Comparison of ENCODE assay signal across 17 mouse cellular contexts in genomic region chr14:118951912-118952583, GRCm38 (mm10). TPM values are rescaled to one million over a fixed set of nuclear protein-coding genes. Genes with fewer than 3 reads are reported as not detected.
DNase-seq lines count a peak whose midpoint lies in the region; ATAC-seq and TF ChIP-seq lines count a peak whose summit lies in the region.
"Had no signal": no experiment of that assay in that cellular context is flagged by ENCODE, and none has a peak within 500 bp of the region (broad histone marks: within the 10 kb centered on the region; RNA-seq: fewer than 3 reads in every experiment).

No protein-coding gene starts in this region.

- TF ChIP-seq CTCF in liver, adult 2 months (IDR thresholded peaks at IDR 0.05; ENCODE audit: low read depth, low read length) = no peak

- peaks cover 9% of the 10 kb centered on the region for H3K4me1 ChIP-seq in heart, embryonic 12.5 days (replicated peaks)
- peaks cover 20% of the 10 kb centered on the region for H3K4me1 ChIP-seq in liver, adult 2 months (ENCODE audit: control insufficient read depth, insufficient read depth, low read length)
- 0 out of 2 replicates have a peak, but pooled peaks cover 5% of the 10 kb centered on the region for H3K4me1 ChIP-seq in liver, embryonic 12.5 days
- H3K4me1 ChIP-seq: limb, embryonic 10.5 days had no signal

- peaks cover 22% of the 10 kb centered on the region; the same call in 1 of the 2 replicates for H3K79me2 ChIP-seq in liver, adult 2 months (ENCODE audit: control insufficient read depth, insufficient read depth, low read length)

- no peak overlapping the region for H3K4me2 ChIP-seq in heart, embryonic 12.5 days
- H3K4me2 ChIP-seq in liver, embryonic 12.5 days = no peak overlapping the region
- H3K4me2 ChIP-seq: liver, embryonic 15.5 days had no signal

- TF ChIP-seq POLR2A in liver, adult 2 months (IDR thresholded peaks at IDR 0.05; ENCODE audit: extremely low read depth, insufficient read depth, low read length) = no peak

- H3K27ac ChIP-seq in heart, embryonic 12.5 days (ENCODE audit: poor library complexity, severe bottlenecking) = no peak overlapping the region
- H3K27ac ChIP-seq in liver, adult 2 months (replicated peaks; ENCODE audit: insufficient read depth, low read depth, low read length) = peak overlapping the region; percentile 83
- no peak overlapping the region for H3K27ac ChIP-seq in liver, embryonic 12.5 days
- H3K27ac ChIP-seq: hindbrain, embryonic 10.5 days; limb, embryonic 10.5 days; liver, embryonic 15.5 days had no signal

- no peak overlapping the region for H3K4me3 ChIP-seq in heart, embryonic 12.5 days
- H3K4me3 ChIP-seq in liver, adult 2 months (ENCODE audit: insufficient read depth, low read depth, low read length) = no peak overlapping the region
- no peak overlapping the region for H3K4me3 ChIP-seq in liver, embryonic 12.5 days
- H3K4me3 ChIP-seq: hindbrain, embryonic 10.5 days; limb, embryonic 10.5 days; liver, embryonic 15.5 days; megakaryocyte, embryonic 14.5 days had no signal

- WGBS in heart, embryonic 12.5 days = 94% methylated on average over 9 of the region's 9 CpGs
- 38% methylated on average over 9 of the region's 9 CpGs for WGBS in liver, adult 2 months
- WGBS in liver, embryonic 12.5 days (ENCODE audit: insufficient replicate concordance) = 89% methylated on average over 9 of the region's 9 CpGs

- DNase-seq in adrenal gland, adult 2 months = peak; percentile 30
- no peak for DNase-seq in adrenal gland, postnatal 14 days
- DNase-seq in heart, adult 11 months = peak; percentile 95
- DNase-seq in liver, adult 2 months (ENCODE audit: extremely low read depth, low read depth, low spot score) = peak; percentile 90
- DNase-seq in lung, postnatal 10 days = peak; percentile 19
- no peak for DNase-seq in urinary bladder, postnatal 25 days (ENCODE audit: low spot score)
- DNase-seq: kidney, adult 9 months; thymus, postnatal 4 days had no signal

- H3K27me3 ChIP-seq in heart, embryonic 12.5 days (replicated peaks) = no peaks in the 10 kb centered on the region
- H3K27me3 ChIP-seq in liver, adult 2 months (ENCODE audit: control insufficient read depth, insufficient read depth, low read length) = no peaks in the 10 kb centered on the region
- no peaks in the 10 kb centered on the region for H3K27me3 ChIP-seq in liver, embryonic 12.5 days (replicated peaks)
- H3K27me3 ChIP-seq: CH12.LX; liver, embryonic 15.5 days; megakaryocyte, embryonic 14.5 days had no signal

- no peaks in the 10 kb centered on the region for H3K9me3 ChIP-seq in heart, embryonic 12.5 days (replicated peaks)
- no peaks in the 10 kb centered on the region for H3K9me3 ChIP-seq in liver, embryonic 12.5 days (replicated peaks)
- H3K9me3 ChIP-seq: hindbrain, embryonic 10.5 days; limb, embryonic 10.5 days; liver, embryonic 15.5 days; megakaryocyte, embryonic 14.5 days had no signal

- no peak for ATAC-seq in heart, embryonic 12.5 days (ENCODE audit: insufficient number of reproducible peaks, low FRiP score)
- ATAC-seq in liver, embryonic 12.5 days = no peak
- ATAC-seq: activated CD4-positive, CD25-positive, alpha-beta regulatory T cell, adult 4 months; midbrain, embryonic 16.5 days had no signal

- no peak overlapping the region for H3K9ac ChIP-seq in heart, embryonic 12.5 days
- H3K9ac ChIP-seq in liver, adult 2 months (ENCODE audit: low read depth, low read length) = peak overlapping the region; percentile 36; the same call in 1 of the 2 replicates
- H3K9ac ChIP-seq in liver, embryonic 12.5 days = no peak overlapping the region
- H3K9ac ChIP-seq: liver, embryonic 15.5 days had no signal

- H3K36me3 ChIP-seq in heart, embryonic 12.5 days = peaks cover 36% of the 10 kb centered on the region
- H3K36me3 ChIP-seq in liver, adult 2 months (ENCODE audit: control insufficient read depth, insufficient read depth, low read length) = peaks cover 19% of the 10 kb centered on the region
- H3K36me3 ChIP-seq in liver, embryonic 12.5 days = peaks cover 31% of the 10 kb centered on the region

RNA-seq across cellular contexts. Expression of gene Dnajc3, which starts 14.3 kb away (rescaled TPM):
- 10 to 100 TPM; 62.2 to 65.2 TPM for total RNA-seq in adrenal gland, adult 2 months (2021)
- 9.6 and 12.3 TPM in 2 replicates for polyA plus RNA-seq in adrenal gland, adult 2 months (2012; rRNA removed)
- 53.6 and 56.4 TPM in 2 replicates for total RNA-seq in adrenal gland, postnatal 14 days (2021)
- polyA plus RNA-seq in heart, embryonic 12.5 days (2016; fragmentation: Nextera tagmentation; extraction: Ambion mirVana) = 32.7 and 33.1 TPM in 2 replicates
- 155 and 159 TPM in 2 replicates for total RNA-seq in liver, adult 2 months (2014; rRNA removed)
- polyA plus RNA-seq in liver, adult 2 months (2012; rRNA removed) = 32.4 and 40.2 TPM in 2 replicates
- polyA plus RNA-seq in liver, embryonic 12.5 days (2016; fragmentation: Nextera tagmentation; extraction: Ambion mirVana) = 36.8 and 37.7 TPM in 2 replicates

RNA-seq across cellular contexts. Expression of gene Dzip1, which starts 26.8 kb away (rescaled TPM):
- 10 to 100 TPM; 12.5 to 13.5 TPM for total RNA-seq in adrenal gland, adult 2 months (2021)
- 12.5 and 14.6 TPM in 2 replicates for polyA plus RNA-seq in adrenal gland, adult 2 months (2012; rRNA removed)
- 13.3 and 13.4 TPM in 2 replicates for total RNA-seq in adrenal gland, postnatal 14 days (2021)
- 9.3 and 10.1 TPM in 2 replicates for polyA plus RNA-seq in heart, embryonic 12.5 days (2016; fragmentation: Nextera tagmentation; extraction: Ambion mirVana)
- total RNA-seq in liver, adult 2 months (2014; rRNA removed) = 0.55 and 0.74 TPM in 2 replicates
- 0.23 and 0.44 TPM in 2 replicates for polyA plus RNA-seq in liver, adult 2 months (2012; rRNA removed)
- polyA plus RNA-seq in liver, embryonic 12.5 days (2016; fragmentation: Nextera tagmentation; extraction: Ambion mirVana) = 3.0 and 3.4 TPM in 2 replicates

Comparison
In these comparisons a context has a peak if more than half of its experiments do, and no peak if none do; other contexts are left out.
1. DNase-seq: peak in adrenal gland, adult 2 months (single experiment), heart, adult 11 months (single experiment), liver, adult 2 months (single experiment) and lung, postnatal 10 days (single experiment); none in adrenal gland, postnatal 14 days (single experiment) and urinary bladder, postnatal 25 days (single experiment).